Mouse (Mus musculus): ENCODE measurements around the gene Tbce. TPM values are rescaled to one million over a fixed set of nuclear protein-coding genes. Genes with fewer than 3 reads are reported as not detected.

Tbce gene
- total and polyA plus RNA-seq, 3 experiments, result 27.2 to 82.1 (median 54.4) TPM

DNA sequence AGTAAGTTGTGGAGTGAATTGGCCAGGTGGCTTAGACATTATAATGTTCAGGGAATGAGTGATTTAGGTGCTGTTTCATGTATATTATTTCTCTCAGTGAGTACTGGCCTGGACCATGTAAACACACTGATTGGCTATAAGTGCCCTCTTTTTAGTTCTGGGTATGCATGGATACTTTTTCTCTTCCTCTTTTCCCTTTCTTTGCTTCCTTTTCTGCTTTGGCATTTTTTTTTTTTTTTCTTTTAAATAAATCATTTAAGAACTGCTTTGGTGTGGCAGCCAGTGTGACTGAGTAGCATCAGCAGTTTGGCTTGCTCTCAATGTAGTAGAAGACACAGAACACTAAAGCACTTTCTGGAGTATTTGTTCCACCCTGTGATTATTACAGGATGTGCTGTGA is 28.6 kb upstream of the Tbce start:
- H3K4me3 ChIP-seq (replicated peaks in 1 of 3; ENCODE audit: low read depth in 2 of 3, low read length in 2 of 3, poor library complexity in 1 of 3), result no peak overlapping the region
- in situ Hi-C loops (cut with MboI; ENCODE audit: low pct_ligation_motif_present, low pct_unique_long_range_greater_than_20kb, low sequenced_read_pairs) (no loop called here), dilution Hi-C loops (cut with MboI; ENCODE audit: extremely low pct_ligation_motif_present, extremely low pct_unique_long_range_greater_than_20kb, low sequenced_read_pairs) (no loop called here)
- H3K4me2 ChIP-seq (ENCODE audit: insufficient read depth, low read depth, poor library complexity, severe bottlenecking), result no peak overlapping the region
- H3K27ac ChIP-seq (ENCODE audit: insufficient read depth, low read depth), result no peak overlapping the region
- no peak overlapping the region for H3K9ac ChIP-seq (ENCODE audit: insufficient read depth, low read depth)
- H3K9me3 ChIP-seq (replicated peaks; ENCODE audit: low read length), result no peaks in the 10 kb centered on the region
- peak; percentile 84 for TF ChIP-seq ZNF384 (IDR thresholded peaks at IDR 0.05; ENCODE audit: low read depth, low read length)
- TF ChIP-seq ZKSCAN1 (IDR thresholded peaks at IDR 0.05; ENCODE audit: borderline replicate concordance, low read depth, low read length), result no peak
- H3K79me2 ChIP-seq (replicated peaks; ENCODE audit: control insufficient read depth, extremely low read depth, insufficient read depth, poor library complexity, severe bottlenecking), result peaks cover 64% of the 10 kb centered on the region
- DNase-seq (ENCODE audit: extremely low read depth), result peak; percentile 16
- H3K36me3 ChIP-seq (replicated peaks in 1 of 2; ENCODE audit: control insufficient read depth in 1 of 2, insufficient read depth in 1 of 2, low read length in 1 of 2), result peaks cover 3 to 26% of the 10 kb centered on the region in 2 experiments
- H3K4me1 ChIP-seq (ENCODE audit: control insufficient read depth in 1 of 2, insufficient read depth in 2 of 2), result peaks cover 6 to 43% of the 10 kb centered on the region in 2 experiments; a peak in 3 of 4 replicates
- H3K27me3 ChIP-seq (replicated peaks), result no peaks in the 10 kb centered on the region

DNA sequence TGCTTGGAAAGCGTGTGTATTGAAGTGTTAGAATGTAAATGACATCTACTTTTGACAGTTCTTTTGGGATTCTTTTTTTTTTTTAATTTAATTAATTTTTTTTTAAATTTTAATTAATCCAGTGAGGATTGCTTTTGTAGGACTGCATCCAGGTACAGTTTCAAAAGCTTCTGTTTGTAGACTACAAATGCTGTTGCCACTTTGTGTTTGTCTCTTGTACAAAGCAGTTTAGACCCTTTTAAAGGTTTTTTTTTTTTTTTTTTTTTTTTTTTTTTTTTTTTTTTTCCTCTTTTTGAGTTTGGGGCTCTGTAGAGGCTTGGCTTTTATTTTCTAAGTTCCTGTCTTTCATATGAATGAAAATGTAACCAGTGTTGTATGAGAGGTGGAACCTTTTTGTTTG is 26.3 kb upstream of the Tbce start:
- dilution Hi-C loops (cut with MboI; ENCODE audit: extremely low pct_ligation_motif_present, extremely low pct_unique_long_range_greater_than_20kb, low sequenced_read_pairs) (no loop called here), in situ Hi-C loops (cut with MboI; ENCODE audit: low pct_ligation_motif_present, low pct_unique_long_range_greater_than_20kb, low sequenced_read_pairs) (no loop called here)
- Histone ChIP-seq H3K4me2 (ENCODE audit: insufficient read depth, low read depth, poor library complexity, severe bottlenecking) (peak overlapping the region; percentile 21; the same call in 1 of the 2 replicates), H3K79me2 (replicated peaks; ENCODE audit: control insufficient read depth, extremely low read depth, insufficient read depth, poor library complexity, severe bottlenecking) (peaks cover 66% of the 10 kb centered on the region), H3K27ac (ENCODE audit: insufficient read depth, low read depth) (no peak overlapping the region), H3K4me1 (ENCODE audit: control insufficient read depth in 1 of 2, insufficient read depth in 2 of 2) (peaks cover 10 to 51% of the 10 kb centered on the region in 2 experiments), H3K36me3 (replicated peaks in 1 of 2; ENCODE audit: control insufficient read depth in 1 of 2, insufficient read depth in 1 of 2, low read length in 1 of 2) (peaks cover 0 to 21% of the 10 kb centered on the region in 2 experiments), H3K9ac (ENCODE audit: insufficient read depth, low read depth) (no peak overlapping the region), H3K9me3 (replicated peaks; ENCODE audit: low read length) (no peaks in the 10 kb centered on the region), H3K27me3 (replicated peaks) (no peaks in the 10 kb centered on the region), H3K4me3 (replicated peaks in 1 of 3; ENCODE audit: low read depth in 2 of 3, low read length in 2 of 3, poor library complexity in 1 of 3) (peak overlapping the region in 1 of 3 experiments; percentile 69)
- TF ChIP-seq ZNF384 (IDR thresholded peaks at IDR 0.05; ENCODE audit: low read depth, low read length) (peak; percentile 88), PAX5 (IDR thresholded peaks at IDR 0.05; ENCODE audit: low read length) (no peak)
- DNase-seq (ENCODE audit: extremely low read depth), result no peak

DNA sequence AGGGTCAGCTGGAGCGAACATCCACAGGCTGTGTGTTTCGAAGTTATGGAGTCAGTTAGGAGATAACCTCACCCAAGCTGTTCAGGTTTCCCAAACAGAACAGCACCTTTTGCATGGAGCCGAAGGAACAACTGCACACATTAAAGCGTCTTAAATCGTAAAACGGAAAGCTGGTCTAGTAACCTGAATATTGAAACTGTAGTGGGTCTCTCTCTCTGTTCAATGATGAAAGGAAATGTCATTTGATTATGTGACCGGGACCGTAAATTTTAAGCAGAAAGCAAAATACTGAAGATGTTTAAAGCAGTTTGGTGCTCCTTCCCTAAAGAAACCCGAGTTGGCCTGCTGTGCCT is 25.6 kb upstream of the Tbce start:
- Histone ChIP-seq H3K27ac (ENCODE audit: insufficient read depth, low read depth) (peak overlapping the region; percentile 28), H3K4me3 (replicated peaks in 1 of 3; ENCODE audit: low read depth in 2 of 3, low read length in 2 of 3, poor library complexity in 1 of 3) (peak overlapping the region; percentile 69 to 94 (median 88)), H3K4me2 (ENCODE audit: insufficient read depth, low read depth, poor library complexity, severe bottlenecking) (peak overlapping the region; percentile 93), H3K36me3 (replicated peaks in 1 of 2; ENCODE audit: control insufficient read depth in 1 of 2, insufficient read depth in 1 of 2, low read length in 1 of 2) (peaks cover 0 to 23% of the 10 kb centered on the region in 2 experiments), H3K9ac (ENCODE audit: insufficient read depth, low read depth) (peak overlapping the region; percentile 95), H3K9me3 (replicated peaks; ENCODE audit: low read length) (no peaks in the 10 kb centered on the region), H3K79me2 (replicated peaks; ENCODE audit: control insufficient read depth, extremely low read depth, insufficient read depth, poor library complexity, severe bottlenecking) (peaks cover 65% of the 10 kb centered on the region), H3K4me1 (ENCODE audit: control insufficient read depth in 1 of 2, insufficient read depth in 2 of 2) (peaks cover 10 to 56% of the 10 kb centered on the region in 2 experiments), H3K27me3 (replicated peaks) (no peaks in the 10 kb centered on the region)
- TF ChIP-seq ETS1 (conservative IDR thresholded peaks at IDR 0.05; ENCODE audit: low read depth, low read length), result no peak
- 0 out of 2 replicates have a peak, but pooled peaks have one; percentile 9 for TF ChIP-seq TCF12 (IDR thresholded peaks at IDR 0.05; ENCODE audit: low read depth, low read length)
- TF ChIP-seq TBP (conservative IDR thresholded peaks at IDR 0.05; ENCODE audit: low read depth, low read length), result no peak
- TF ChIP-seq MAX (IDR thresholded peaks at IDR 0.05; ENCODE audit: low read length), result 0 out of 2 replicates have a peak, but pooled peaks have one; percentile 25
- no peak for TF ChIP-seq MAZ (IDR thresholded peaks at IDR 0.05; ENCODE audit: low read depth, low read length)
- TF ChIP-seq KAT2A (IDR thresholded peaks at IDR 0.05; ENCODE audit: insufficient replicate concordance, low read length), result no peak
- TF ChIP-seq BHLHE40 (IDR thresholded peaks at IDR 0.05; ENCODE audit: low read depth, low read length), result no peak
- DNase-seq (ENCODE audit: extremely low read depth), result no peak
- in situ Hi-C loops (cut with MboI; ENCODE audit: low pct_ligation_motif_present, low pct_unique_long_range_greater_than_20kb, low sequenced_read_pairs) (no loop called here), dilution Hi-C loops (cut with MboI; ENCODE audit: extremely low pct_ligation_motif_present, extremely low pct_unique_long_range_greater_than_20kb, low sequenced_read_pairs) (no loop called here)
